Mouse (Mus musculus) ES-Bruce4 (cell line): ENCODE measurements around the gene Btg1-ps1. TPM values are rescaled to one million over a fixed set of nuclear protein-coding genes. Genes with fewer than 3 reads are reported as not detected.

Source experiments
- H3K27ac ChIP-seq: 2 replicates; pipeline ENCODE4 v1.5.1; 2012; ENCODE audit warnings: low read length, inconsistent platforms; ENCODE audit not compliant: insufficient read depth
- H3K27me3 ChIP-seq: 2 replicates; pipeline ENCODE4 v1.6.1; 2012; ENCODE audit warnings: mild to moderate bottlenecking, low read length, inconsistent platforms; ENCODE audit not compliant: control insufficient read depth, poor library complexity, insufficient read depth, severe bottlenecking
- H3K36me3 ChIP-seq: 2 replicates; pipeline ENCODE4 v1.6.1; 2012; ENCODE audit warnings: inconsistent platforms, mild to moderate bottlenecking, low read length, moderate library complexity; ENCODE audit not compliant: control insufficient read depth, poor library complexity, insufficient read depth, severe bottlenecking
- H3K4me1 ChIP-seq: one replicate; pipeline ENCODE4 v1.8.1; 2011; ENCODE audit warnings: low read length; ENCODE audit not compliant: control insufficient read depth, insufficient read depth
- H3K4me3 ChIP-seq: 2 replicates; pipeline ENCODE4 v1.5.1; 2011; ENCODE audit warnings: low read depth, mild to moderate bottlenecking, low read length
- H3K9ac ChIP-seq: 2 replicates; pipeline ENCODE4 v1.6.1; 2012; ENCODE audit warnings: low read depth, mild to moderate bottlenecking, inconsistent platforms; ENCODE audit not compliant: poor library complexity, severe bottlenecking
- H3K9me3 ChIP-seq: replicated peaks from 2 replicates; pipeline ENCODE4 v1.6.1; 2012; ENCODE audit warnings: mild to moderate bottlenecking, low read length, inconsistent platforms; ENCODE audit not compliant: control insufficient read depth, poor library complexity, insufficient read depth, severe bottlenecking
- CTCF ChIP-seq: IDR thresholded peaks from one replicate; pipeline ENCODE4 v1.8.1; 2011; ENCODE audit warnings: low read depth, low read length
- EP300 ChIP-seq: IDR thresholded peaks from 2 replicates; pipeline ENCODE4 v1.6.1; 2011; ENCODE audit warnings: low read depth, low read length; ENCODE audit not compliant: insufficient read depth
- POLR2A ChIP-seq: IDR thresholded peaks from one replicate; pipeline ENCODE4 v1.8.1; 2011; ENCODE audit warnings: low read length; ENCODE audit not compliant: insufficient read depth
- polyA plus RNA-seq: library from polyadenylated mRNA; stranded (reverse); fragments of >200 nt; gene quantifications from 2 replicates; pipeline ENCODE4 v1.2.4, GENCODE M21; 2011; ENCODE audit warnings: low read depth; ENCODE audit not compliant: missing spikeins, insufficient read depth, insufficient read length

Gene Btg1-ps1
- polyA plus RNA-seq, 1 experiment, result not detected

DNA sequence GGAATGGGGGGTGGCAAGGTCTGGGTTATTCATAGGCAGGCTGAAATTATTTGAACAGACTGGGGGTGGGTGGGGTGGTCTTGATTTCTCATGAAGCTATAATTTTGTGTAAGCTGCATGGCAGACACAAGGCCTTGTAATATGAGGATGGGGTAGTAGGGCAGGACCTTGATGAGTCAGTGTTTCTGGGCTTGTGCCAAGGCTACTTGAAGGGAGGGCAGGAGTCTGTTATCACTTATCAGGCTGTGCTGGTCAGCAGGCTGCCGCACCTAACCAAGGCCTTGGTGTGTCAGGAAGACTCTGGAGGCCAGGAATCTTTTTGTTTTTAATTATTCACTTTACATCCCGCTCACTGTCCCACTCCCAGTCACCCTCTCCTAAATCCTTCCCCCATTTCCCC, 9.9 kb downstream of the Btg1-ps1 start:
- no peaks in the 10 kb centered on the region for H3K36me3 ChIP-seq
- TF ChIP-seq POLR2A (no peak), EP300 (no peak), CTCF (no peak)
- no peak overlapping the region for H3K9ac ChIP-seq
- H3K27me3 ChIP-seq, result no peaks in the 10 kb centered on the region
- no peaks in the 10 kb centered on the region for H3K9me3 ChIP-seq
- H3K27ac ChIP-seq, result no peak overlapping the region
- no peaks in the 10 kb centered on the region for H3K4me1 ChIP-seq
- H3K4me3 ChIP-seq, result no peak overlapping the region

Other genes starting within 250 kb of the Btg1-ps1 start
- 162 and 170 TPM in 2 replicates for gene Rhox5, start 214.0 kb downstream of the Btg1-ps1 start, polyA plus RNA-seq
- 23.9 and 27.9 TPM in 2 replicates for gene Rhox6, start 191.9 kb downstream of the Btg1-ps1 start, polyA plus RNA-seq
- gene Rhox7a, start 187.1 kb downstream of the Btg1-ps1 start, polyA plus RNA-seq, result 1.2 TPM in 1 of 2 replicates, not detected in the other
- gene Rhox8, start 139.9 kb downstream of the Btg1-ps1 start, polyA plus RNA-seq, result not detected in 2 replicates
- not detected in 2 replicates for gene Rhox7b, start 121.6 kb downstream of the Btg1-ps1 start, polyA plus RNA-seq
- gene Rhox9, start 117.0 kb downstream of the Btg1-ps1 start, polyA plus RNA-seq, result 19.2 and 19.5 TPM in 2 replicates
- not detected in 2 replicates for gene Btg1-ps2, start 24.3 kb upstream of the Btg1-ps1 start, polyA plus RNA-seq
- gene Rhox10, start 47.7 kb upstream of the Btg1-ps1 start, polyA plus RNA-seq, result not detected in 2 replicates
- gene Rhox11, start 66.3 kb upstream of the Btg1-ps1 start, polyA plus RNA-seq, result not detected in 2 replicates
- not detected in 2 replicates for gene Rhox12, start 92.1 kb upstream of the Btg1-ps1 start, polyA plus RNA-seq
- 1.3 TPM in 1 of 2 replicates, not detected in the other for gene Rhox13, start 102.4 kb upstream of the Btg1-ps1 start, polyA plus RNA-seq
- gene Zbtb33, start 171.0 kb upstream of the Btg1-ps1 start, polyA plus RNA-seq, result 18.4 and 18.7 TPM in 2 replicates
- gene Tmem255a, start 233.6 kb upstream of the Btg1-ps1 start, polyA plus RNA-seq, result not detected in 2 replicates